Mouse (Mus musculus) E14TG2a.4 (cell line): ENCODE results near the gene Dusp11.

Experiments
- CTCF ChIP-seq: conservative IDR thresholded peaks from 2 replicates; pipeline ENCODE4 v1.5.1; 2014; ENCODE audit warnings: low read length
- NANOG ChIP-seq: IDR thresholded peaks from 2 replicates; pipeline ENCODE4 v1.6.1; 2014; ENCODE audit warnings: borderline replicate concordance, low read length, mixed read lengths

DNA sequence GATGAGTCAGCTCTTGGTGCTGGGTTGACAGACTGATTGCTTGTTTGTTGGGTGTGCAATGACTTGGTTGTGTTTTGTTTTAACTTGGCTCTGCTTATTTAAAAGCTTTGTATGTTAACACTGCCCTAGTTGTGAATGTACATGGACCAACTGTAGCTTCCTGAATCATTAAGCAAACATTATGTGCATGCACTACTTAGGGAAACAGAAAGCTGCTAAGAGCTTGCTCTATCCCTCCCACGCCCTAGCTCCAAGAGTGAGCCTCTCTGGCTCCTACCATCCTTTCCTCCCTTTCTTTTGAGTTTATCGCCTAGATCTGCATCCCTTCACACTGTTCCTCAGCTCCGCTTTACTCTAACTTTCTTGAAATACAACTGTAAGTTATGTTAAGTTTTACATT is 11.9 kb upstream of the Dusp11 start:
- TF ChIP-seq CTCF (no peak), NANOG (no peak)
